Mouse (Mus musculus): ENCODE data around the gene Moap1.

Gene Moap1

DNA sequence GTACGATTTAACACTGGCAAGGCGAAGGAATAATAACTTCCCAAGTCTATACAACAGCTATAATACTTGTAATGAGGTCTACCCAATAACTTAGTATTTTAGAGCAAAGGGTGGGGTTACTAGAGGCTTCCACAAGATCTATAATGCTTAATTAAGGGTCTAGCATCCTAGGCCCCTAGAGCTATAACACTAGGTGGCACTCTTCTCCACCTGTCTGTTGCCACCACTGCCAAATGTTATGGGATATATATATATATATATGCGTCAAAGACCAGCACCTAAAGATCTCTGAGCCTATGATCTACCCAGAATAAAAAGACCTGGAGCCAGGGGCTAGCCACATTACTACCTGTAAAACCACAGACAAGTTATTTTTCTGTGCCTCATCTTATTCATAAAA lies 3.2 kb downstream of the Moap1 start:
- peak; percentile 37 for DNase-seq

DNA sequence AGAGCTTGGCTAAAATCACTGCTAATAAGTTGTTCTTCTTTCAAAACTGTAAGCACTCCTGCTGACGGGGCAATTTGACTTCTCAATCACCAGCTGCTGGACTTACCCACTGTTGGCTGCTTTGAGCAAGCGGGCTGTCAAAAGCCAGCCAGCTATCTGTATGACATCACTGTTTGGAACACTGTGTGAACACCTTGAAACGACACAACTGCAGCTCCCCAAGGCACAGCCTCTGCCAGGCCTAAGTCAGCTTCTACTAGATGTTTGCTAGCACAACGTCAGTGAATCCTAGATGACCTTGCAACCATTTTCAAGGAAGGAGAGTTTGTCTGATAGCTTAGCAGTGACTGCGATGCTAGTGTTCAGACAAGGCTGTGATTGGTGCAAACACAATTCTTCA lies 4.4 kb downstream of the Moap1 start:
- no peak for DNase-seq

DNA sequence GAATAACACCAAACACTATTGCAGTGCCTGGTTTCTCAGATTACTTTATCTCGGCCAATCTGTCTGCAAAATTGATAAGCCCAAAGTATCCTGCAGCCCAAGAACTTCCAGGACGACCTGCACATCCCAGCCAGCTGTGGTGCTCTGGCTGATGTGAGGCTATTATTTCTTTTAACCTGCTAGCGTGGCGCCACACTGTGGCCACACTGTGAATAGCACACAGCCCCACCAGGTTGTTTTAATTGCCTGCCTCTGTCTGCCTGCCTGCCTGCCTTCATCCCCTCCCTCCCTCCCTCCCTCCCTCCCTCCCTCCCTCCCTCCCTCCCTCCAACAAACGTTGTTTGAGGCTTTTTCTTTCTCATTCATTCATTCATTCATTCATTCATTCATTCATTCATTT lies 10.1 kb downstream of the Moap1 start:
- peak; percentile 72 for DNase-seq

DNA sequence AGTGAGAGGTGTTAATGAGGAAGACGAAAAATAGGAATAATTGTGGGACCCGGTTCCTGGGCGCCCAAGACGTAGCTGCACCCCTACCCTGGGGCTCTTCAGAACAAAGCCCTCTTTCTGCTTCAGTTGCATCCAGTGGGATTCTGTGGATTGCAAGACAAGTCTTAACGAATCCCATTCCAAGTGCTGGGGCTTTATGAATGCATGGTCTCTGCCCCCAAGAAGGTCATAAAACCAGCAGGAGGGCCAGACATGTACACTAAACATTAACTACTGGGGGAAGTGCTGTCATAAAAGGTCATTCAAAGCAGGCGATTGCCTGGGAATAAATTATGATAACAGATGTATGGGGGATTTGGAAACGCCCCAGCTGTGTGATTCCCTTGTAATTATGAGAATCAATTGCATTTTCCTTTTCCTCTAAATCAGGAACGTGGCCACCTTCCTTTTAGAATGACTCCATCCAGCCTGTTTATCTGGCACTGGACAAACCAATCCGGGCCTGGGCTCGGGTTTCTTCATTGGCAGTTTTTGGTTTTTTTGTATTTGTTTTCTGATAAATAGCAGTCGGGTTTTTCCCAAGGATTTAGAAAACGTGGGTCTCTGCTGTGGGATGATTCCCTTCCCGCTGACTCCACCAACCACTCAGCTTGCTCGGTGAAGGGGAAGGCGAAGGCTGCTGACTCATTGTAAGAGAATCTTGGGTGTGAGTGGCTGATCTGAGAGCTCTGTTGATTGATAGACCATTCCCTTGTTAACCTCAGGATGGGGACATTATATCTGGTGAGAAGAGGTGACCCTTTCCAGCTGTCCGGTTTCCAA lies 12.5 kb downstream of the Moap1 start:
- peak; percentile 63 for DNase-seq

DNA sequence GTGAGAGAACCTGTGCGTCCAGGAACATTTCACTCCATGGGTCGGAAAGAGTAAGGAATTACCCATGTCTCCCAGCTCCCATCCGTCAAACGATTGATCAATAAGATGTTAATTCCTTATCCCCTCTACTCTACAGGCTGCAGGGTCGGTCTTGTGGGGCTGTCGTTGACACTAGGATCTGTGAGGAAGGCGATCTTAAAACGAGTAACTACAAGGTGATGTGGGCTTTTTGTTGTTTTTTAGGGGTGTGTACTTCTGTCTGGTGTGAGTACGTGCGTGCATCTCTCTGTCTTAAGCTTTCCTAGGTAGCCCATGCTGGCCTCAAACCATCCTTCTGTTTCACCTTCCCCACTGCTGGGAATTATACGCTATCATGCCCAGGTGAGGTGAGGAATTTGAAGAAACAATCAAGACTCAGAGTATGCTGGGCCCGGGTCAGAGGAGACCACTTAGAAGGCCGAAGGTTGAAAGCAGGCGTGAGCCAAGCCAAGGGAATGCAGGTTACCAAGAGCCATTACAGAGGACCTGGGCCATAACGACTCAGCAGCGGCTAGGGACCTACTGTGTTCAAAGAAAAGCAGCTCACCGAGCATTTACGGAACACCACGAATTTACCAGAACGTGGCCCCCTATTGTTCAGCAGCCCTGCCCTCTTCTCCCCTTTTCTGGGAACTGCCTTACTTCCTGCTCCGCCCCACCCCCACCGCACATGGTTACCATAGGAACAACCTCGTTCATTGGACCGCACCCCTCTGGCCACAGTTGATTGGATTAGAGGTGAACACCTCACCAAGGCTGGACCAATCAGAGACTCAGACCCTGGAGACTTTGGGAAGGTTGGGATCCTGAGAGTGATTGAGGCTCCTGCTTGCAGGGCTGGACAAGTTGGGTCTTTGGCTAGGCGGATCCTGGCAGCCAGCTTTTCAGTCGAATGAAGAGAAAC lies 13.3 kb downstream of the Moap1 start:
- peak; percentile 95 for DNase-seq

DNA sequence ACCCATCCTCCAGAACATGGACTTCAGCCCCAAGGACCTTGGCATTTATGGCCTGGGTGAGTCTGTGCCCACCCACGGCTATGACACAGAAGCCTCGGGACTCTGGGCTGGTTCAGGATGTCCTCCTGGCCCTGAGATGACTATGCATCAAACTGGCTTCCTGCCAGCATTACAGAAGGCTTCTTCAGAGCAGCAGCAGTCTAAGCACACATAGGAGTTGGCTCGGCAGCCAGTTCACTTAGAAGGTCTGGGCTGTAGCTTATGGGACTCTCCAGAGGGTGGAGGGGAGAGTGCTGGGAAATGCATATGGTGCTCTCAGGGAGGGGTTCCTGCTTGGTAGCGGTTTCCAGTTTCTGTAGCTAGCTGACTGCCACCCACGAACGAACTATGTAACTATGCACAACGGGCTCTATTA lies 17.7 kb downstream of the Moap1 start:
- no peak for DNase-seq

DNA sequence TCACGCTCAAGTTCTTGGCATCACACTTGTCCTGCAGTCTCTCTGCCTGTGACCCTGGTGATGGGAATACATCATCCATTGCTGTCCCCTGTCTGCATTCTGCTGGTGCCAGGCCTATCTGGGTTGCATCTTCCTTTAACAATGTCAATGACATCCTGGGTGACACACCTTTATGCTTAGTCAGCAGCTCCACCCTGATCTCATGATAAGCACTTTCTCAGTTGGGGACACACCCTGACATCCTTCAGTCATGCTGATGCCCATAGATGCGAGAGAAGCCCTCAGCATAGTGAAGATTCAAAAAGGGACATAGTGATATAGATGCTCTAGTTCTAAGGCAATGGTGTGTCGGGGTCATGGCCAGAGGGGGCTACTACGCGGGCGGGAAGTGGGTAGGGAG lies 18.3 kb downstream of the Moap1 start:
- no peak for DNase-seq

DNA sequence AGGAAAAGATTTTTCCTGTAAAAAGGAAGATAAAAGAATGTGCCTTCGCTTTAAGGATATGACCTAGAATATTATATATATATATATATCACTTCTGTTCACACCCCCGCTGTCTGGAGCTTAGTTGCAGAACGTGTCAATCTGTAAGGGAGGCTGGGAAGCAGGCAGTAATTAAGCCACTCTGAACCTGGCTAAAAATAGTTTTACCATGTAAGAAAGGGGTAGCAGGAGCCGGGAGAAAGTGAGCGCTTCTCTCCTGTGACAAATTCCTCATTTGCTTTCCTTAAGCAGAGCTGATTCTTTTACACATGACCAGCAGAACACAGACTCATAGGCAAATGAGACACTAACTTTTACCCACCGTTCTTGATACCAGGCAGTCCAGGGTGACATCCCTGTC lies 19.6 kb downstream of the Moap1 start:
- DNase-seq, result no peak

DNA sequence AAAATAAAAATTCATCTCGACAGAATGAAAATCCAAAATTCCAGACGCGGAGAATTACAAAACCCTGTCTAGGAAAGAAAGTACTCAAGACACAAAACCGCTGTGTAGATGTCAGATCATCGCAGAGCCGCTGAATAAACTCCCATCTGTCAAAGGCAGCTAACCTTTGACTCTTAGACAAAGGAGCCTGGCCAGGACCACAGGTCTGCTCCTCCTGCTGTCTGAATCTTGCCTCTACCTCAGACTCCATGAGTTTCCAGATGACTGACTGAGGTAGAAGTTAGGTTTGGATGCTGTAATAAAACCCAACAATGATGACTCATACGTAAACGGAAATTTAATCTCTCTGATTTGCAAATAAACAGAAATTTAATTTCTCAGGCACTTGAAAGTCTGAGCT lies 20.5 kb downstream of the Moap1 start:
- DNase-seq, result no peak

DNA sequence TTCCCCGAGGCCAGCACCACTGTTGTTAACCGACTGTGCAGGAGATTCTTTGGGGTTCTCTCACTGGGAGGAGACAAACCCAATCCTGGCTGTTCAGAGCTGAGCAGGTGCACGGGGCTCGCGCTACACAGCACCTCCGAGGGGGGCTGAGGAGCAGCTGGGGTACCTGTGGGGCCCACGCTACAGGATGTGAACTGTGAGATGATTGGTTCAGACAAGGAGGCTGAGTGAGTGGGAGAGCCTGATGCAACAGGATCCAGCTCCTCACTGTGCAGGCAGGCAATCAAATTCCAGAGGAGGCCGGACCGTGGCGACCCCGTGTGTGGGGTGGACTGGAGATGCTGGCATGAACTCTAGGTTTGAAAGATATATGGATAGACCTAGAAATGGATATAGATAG lies 21.0 kb downstream of the Moap1 start:
- no peak for DNase-seq

DNA sequence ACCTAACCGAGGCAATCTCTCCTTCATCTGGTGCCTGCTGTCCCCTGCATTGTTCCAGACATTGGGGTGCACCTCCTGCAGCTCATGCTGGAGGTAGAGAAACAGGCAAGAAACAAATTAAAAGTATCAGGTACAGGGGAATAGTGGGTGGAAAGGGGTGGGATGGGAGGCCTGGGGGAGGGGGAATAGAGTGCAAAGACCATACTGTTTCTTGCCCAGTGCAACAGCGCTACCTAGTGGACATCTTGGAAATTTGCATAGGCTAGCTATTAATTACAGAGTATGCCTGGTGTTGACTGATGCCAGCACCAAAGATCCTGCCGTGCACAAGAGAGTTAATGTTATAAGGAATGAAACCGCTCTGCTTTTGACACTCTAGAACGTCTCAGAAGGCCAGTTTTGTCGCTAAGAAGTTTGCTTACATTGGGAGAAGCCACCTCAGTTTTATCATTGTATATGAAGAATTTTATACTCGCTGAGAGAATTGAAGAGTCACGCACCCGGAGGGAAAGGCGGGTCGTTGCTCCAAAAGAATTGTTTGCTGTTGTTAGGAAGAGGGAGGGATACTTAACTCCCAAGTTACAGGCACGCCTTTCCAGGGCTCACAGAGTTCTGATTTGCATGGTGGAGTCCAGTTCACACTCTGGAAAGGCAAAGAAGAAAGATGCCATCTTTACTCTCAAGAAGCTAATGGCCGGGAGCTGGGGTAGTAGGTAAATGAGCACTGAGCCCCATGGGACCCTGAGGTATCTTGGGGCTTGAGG lies 23.7 kb downstream of the Moap1 start:
- DNase-seq, result peak; percentile 78

DNA sequence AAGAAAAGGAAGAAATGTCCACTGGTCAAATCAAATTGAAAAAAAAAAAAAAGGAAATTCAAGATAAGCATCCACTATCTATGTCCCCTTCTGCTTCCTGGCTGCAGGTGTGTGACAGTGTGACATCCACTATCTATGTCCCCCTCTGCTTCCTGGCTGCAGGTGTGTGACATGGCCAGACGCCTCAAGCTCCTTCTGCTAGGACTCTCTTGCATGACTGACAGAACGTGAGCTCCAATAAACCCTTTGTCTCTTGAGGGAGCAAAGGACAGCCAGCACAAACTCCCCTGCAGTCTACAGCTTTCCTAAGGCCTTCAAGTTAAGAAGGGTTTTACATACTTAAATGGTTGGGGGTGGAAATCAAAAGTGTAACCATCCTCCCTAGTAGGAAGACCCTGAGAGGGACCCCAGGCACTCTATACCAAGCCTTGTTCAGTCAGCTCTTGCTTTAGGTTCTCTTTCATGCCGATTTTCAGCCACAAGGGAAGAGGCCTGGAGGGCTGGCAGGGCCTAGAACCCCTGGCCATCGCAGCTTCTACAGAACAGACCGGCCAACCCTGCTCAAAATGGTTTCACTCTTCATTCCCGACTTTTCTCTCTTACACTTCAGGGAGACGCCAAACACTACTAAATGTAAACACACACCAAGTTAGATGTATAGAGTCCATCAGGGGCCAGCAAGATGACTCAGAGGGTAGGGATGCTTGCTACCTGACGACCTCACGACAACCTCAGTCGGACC lies 28.6 kb downstream of the Moap1 start:
- DNase-seq, result no peak

DNA sequence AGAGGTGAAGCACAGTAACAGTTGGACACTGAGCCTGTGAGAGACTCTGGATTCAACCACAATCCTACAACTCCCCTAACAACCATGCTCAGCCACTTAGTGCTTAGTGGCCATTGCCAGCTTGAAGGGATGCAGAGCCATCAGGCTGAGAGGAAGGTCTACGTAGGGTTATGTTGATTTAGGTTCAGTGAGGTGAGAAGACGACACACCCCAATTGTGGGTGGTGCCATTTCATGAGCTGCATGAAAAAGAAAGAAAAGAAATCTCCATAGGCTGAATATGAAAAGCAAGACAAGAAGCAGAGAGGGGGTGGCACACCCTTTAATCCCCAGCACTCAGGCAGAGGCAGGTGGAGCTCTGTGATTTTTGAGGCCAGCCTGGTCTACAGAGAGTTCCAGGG lies 29.3 kb downstream of the Moap1 start:
- DNase-seq, result no peak

DNA sequence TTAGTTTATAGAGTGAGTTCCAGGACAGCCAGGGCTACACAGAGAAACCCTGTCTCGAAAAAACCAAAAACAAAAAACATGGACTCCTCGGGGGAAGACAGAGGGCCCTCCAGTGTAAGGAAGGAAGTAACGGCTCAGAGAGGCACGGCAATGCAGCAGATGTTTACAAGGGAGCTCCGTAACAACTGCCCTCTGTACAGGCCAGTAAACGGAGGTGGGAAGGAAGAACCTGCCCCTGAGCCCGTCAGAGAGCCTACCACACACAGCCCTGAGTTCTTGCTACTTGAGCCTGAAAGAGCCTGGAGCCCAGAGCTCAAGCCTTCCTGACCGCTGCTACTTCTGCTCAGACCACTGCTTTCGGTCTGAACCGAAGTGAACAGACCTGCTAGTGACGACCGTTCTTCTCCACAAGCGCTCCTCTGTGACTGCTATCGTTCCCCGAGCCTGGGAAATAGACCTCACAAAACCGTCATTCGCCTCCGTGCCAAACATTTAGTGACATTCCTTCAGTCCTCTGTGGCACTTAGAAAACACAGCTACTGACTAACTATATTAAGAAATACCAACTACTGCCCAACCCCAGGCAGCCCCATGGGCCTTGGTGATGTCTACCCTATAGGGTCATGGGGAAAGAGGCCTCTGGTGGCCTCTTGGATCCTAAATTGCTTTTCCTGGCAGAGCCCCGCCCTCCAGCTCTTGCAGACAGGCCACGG lies 30.2 kb downstream of the Moap1 start:
- no peak for DNase-seq

DNA sequence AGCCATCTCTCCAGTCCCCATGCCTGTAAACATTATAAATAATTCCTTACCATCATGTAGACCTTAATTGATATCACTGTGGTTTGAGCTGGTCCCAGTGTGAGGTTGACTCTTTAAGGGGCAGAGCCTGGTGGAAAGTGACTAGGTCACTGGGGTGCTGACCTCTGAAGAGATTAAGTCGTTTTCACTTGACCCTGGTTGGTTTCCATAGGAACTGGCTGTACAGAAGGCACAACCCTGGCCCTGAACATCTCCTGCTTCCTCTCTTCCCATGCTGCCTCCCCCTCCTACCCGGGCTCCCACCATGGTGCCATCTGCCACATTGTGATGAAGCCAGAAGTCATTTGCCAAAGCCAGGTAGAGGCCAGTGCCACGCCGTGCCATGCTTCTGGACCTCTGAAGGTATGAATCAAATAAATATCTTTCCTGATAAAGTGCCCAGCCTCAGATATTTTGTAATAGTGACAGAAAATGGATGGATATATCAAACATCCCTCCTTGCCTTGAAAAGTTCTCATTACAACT lies 32.5 kb downstream of the Moap1 start:
- DNase-seq, result no peak

DNA sequence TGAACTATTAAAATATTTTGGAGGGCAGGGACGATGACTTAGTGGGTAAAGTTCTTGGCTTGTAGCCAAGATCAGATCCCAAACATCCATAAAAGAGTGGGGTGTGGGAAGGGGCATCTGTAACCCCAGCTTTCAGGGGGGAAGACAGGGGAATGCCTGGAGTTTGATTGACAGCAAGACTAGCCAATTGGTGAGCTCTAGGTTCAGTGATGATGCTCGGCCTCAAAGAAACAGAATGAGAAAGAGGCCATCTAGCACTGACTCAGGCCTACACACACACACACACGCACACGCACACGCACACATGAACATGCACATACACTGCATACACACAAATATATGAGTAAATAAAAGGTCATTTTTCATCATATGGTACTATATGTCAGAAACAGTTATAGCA lies 33.6 kb downstream of the Moap1 start:
- DNase-seq, result no peak

DNA sequence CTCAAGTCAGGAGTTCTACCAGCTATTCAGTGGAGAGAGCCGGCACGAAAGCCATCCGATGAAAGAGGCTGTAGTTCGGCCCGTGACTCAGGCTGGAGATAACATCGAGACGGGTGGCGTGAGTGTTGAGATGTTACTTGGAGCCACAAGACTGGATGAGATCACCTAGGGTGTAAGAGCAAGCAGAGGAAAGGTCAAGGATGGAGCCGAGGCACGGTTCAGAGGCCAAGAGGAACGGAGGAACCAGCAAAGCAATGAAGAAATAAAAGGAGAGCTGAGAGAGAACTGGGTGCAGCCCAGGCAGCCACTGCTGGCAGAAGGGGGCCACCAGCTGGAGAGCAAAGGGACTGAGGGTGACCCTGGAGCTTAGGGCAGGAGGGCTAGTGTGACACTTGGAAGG lies 35.2 kb downstream of the Moap1 start:
- no peak for DNase-seq

DNA sequence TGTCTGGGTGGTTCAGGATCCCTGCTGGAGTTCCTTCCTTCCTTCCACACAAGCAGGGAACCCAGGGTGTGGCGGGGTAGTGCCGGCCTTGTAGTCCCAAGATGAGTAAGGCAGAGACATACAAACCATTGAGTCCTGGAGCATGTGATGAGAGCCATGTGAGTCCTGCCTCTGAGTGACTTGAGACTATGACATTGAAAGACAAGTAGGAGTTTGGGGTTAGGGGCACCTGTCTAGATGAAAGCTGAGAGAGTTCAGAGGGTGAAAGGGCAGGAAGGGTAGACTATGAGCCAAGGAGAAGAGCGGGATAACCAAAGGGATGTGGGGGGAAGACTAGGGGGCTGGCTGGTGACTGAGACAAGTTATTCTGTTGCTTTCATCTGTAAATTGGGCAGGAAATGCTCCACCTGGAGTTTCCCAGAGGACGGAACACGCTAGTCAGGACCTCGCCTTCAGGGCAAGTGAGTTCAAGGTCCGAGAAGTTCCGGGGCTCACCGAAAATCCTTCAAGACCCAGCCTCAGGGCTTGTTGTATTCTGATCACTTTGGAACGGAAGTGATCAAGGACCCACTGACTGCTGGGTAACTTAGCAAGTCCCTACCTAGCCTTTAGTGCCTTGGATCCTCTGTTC lies 36.5 kb downstream of the Moap1 start:
- no peak for DNase-seq

DNA sequence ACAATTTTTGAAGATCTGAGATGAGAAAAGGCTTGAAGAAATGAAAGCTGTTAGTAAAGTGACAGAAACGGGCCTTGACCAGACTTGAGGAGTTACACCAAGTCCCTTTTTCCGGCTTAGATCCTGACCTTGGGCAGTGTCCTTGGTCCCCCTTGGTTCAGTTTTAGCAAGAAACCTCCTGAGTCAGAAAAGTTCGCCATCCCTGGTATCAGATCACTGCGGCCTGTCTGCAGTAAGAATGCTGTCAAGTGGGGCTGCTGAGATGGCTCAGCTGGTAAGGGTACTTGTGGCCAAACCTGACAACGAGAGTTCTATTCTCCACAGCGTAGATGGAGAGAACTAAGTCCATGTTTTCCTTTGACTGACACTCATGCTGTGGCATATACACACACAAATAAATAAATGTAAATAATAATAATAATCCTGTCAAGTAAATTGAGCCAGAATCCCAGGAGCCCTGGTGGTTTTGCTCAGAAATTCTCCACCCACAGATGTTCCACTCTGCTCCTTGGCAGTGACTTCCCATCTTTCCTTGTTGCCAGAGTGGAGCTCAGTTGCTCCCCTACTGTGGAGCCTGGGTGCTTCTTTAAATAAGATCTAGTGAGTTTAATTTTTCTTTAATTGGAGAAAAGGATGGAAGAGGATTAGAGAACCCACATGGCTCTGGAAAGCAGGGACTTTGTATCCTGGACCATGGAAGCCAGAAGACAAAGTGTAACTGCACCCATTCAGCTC lies 37.4 kb downstream of the Moap1 start:
- DNase-seq, result no peak

DNA sequence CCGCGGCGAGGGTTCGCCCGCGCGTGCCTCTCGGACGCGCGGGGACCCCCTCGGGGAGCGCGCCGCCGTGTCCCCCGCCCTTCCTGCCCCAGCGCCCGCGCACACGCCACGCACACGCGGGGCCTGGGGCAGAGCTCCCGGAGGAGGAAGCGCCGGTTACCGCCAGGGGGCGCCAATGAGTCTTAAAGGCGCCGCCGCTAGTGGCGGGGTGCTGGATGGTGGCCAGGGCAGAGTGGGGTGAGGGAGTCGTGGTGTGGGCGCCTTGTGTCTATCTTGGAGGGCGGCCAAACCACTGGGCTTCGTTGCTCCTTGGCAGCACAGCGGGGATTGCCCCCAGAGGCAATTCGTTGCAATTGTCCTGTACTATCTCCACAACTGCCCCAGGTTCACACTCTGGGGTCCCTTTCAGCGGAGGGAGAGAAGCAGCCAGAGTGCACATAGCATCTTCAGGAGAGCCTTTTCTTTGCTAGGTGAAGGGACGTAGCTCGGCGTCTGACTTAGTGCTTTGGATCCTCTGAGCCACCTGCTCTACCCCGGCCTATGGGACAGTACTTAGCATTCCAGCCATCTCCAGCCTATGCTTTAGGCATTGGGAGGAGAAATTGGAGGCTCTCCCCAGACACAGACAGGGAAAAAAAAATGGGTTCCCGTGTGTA lies 38.1 kb downstream of the Moap1 start:
- peak; percentile 90 for DNase-seq

All from embryo, embryonic 11 days (tissue).